ENCODE assay signal across 15 mouse cellular contexts in the genomic region with DNA sequence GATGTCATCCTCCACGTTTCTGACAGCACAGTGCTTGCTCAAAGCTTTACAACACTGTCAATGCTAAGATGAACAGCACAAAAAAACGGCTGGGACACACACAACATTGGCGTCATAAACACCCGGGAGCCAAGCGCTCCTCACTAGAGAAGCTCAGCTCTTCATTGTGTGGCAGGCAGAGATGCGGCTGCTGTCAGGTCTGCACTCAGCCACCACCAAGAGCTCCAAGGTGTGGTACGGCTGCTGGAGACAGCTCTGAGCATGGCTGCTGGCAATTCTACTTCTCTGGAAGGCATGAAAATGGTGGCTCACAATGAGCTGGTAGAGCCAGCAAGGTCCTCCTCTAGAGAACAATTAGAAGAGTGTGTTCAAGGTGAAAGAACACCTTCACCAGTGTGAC. TPM values are rescaled to one million over a fixed set of nuclear protein-coding genes. Genes with fewer than 3 reads are reported as not detected.
DNase-seq lines count a peak whose midpoint lies in the region; ATAC-seq and TF ChIP-seq lines count a peak whose summit lies in the region.
"Had no signal": no experiment of that assay in that cellular context is flagged by ENCODE, and none has a peak within 500 bp of the region (broad histone marks: within the 10 kb centered on the region; RNA-seq: fewer than 3 reads in every experiment).

No protein-coding gene starts in this region.

- no peak for ATAC-seq in lung, embryonic 14.5 days (ENCODE audit: insufficient read depth)
- no peak for ATAC-seq in embryonic facial prominence, embryonic 11.5 days (replicated peaks; ENCODE audit: insufficient number of reproducible peaks, low FRiP score, low TSS enrichment, low read depth)
- peak; percentile 58 for ATAC-seq in forebrain, postnatal 0 days
- ATAC-seq in stomach, embryonic 16.5 days (ENCODE audit: insufficient read depth, low FRiP score), result no peak

- no peak overlapping the region for H3K4me3 ChIP-seq in lung, embryonic 14.5 days (ENCODE audit: low read depth, low read length)
- H3K4me3 ChIP-seq in embryonic facial prominence, embryonic 11.5 days (ENCODE audit: low read depth, low read length), result no peak overlapping the region
- H3K4me3 ChIP-seq in forebrain, postnatal 0 days (ENCODE audit: low read depth, low read length), result no peak overlapping the region
- no peak overlapping the region for H3K4me3 ChIP-seq in stomach, embryonic 16.5 days (replicated peaks; ENCODE audit: low read length)
- H3K4me3 ChIP-seq: heart, adult 2 months; heart, embryonic 15.5 days; limb, embryonic 15.5 days had no signal

- peak overlapping the region; percentile 42; the same call in 1 of the 2 replicates for H3K27ac ChIP-seq in lung, embryonic 14.5 days (ENCODE audit: low read depth)
- H3K27ac ChIP-seq in embryonic facial prominence, embryonic 11.5 days (replicated peaks; ENCODE audit: low read depth, low read length), result 0 out of 2 replicates have a peak overlapping the region, but pooled peaks have one; percentile 4
- H3K27ac ChIP-seq in forebrain, postnatal 0 days (ENCODE audit: low read depth, low read length), result peak overlapping the region; percentile 60; the same call in 1 of the 2 replicates
- 0 out of 2 replicates have a peak overlapping the region, but pooled peaks have one; percentile 0 for H3K27ac ChIP-seq in stomach, embryonic 16.5 days (ENCODE audit: low read length)
- H3K27ac ChIP-seq: heart, adult 2 months; heart, embryonic 15.5 days; limb, embryonic 15.5 days had no signal

- 57% methylated on average over 7 of the region's 7 CpGs for WGBS in lung, embryonic 14.5 days
- WGBS in embryonic facial prominence, embryonic 11.5 days, result 79% methylated on average over 7 of the region's 7 CpGs
- WGBS in forebrain, postnatal 0 days, result 61% methylated on average over 7 of the region's 7 CpGs
- WGBS in stomach, embryonic 16.5 days, result 65% methylated on average over 7 of the region's 7 CpGs

- H3K9ac ChIP-seq in lung, embryonic 14.5 days, result no peak overlapping the region
- H3K9ac ChIP-seq in embryonic facial prominence, embryonic 11.5 days (replicated peaks; ENCODE audit: low read length), result no peak overlapping the region
- H3K9ac ChIP-seq in forebrain, postnatal 0 days, result no peak overlapping the region
- no peak overlapping the region for H3K9ac ChIP-seq in stomach, embryonic 16.5 days (ENCODE audit: low read length)
- H3K9ac ChIP-seq: heart, embryonic 15.5 days; limb, embryonic 15.5 days had no signal

- no peaks in the 10 kb centered on the region for H3K9me3 ChIP-seq in lung, embryonic 14.5 days (ENCODE audit: low read depth, low read length)
- H3K9me3 ChIP-seq in embryonic facial prominence, embryonic 11.5 days (replicated peaks; ENCODE audit: control insufficient read depth, low read length), result no peaks in the 10 kb centered on the region
- no peaks in the 10 kb centered on the region for H3K9me3 ChIP-seq in forebrain, postnatal 0 days (ENCODE audit: low read length)
- H3K9me3 ChIP-seq in stomach, embryonic 16.5 days (replicated peaks; ENCODE audit: control insufficient read depth, low read length), result no peaks in the 10 kb centered on the region
- H3K9me3 ChIP-seq: heart, embryonic 15.5 days; limb, embryonic 15.5 days had no signal

- peak overlapping the region; percentile 2; the same call in 1 of the 2 replicates for H3K4me2 ChIP-seq in lung, embryonic 14.5 days
- H3K4me2 ChIP-seq in embryonic facial prominence, embryonic 11.5 days (ENCODE audit: low read depth, low read length), result no peak overlapping the region
- H3K4me2 ChIP-seq in forebrain, postnatal 0 days (ENCODE audit: low read depth), result no peak overlapping the region
- no peak overlapping the region for H3K4me2 ChIP-seq in stomach, embryonic 16.5 days (ENCODE audit: low read depth, low read length)
- H3K4me2 ChIP-seq: heart, embryonic 15.5 days; limb, embryonic 15.5 days had no signal

- H3K4me1 ChIP-seq in lung, embryonic 14.5 days (ENCODE audit: insufficient read depth), result no peaks in the 10 kb centered on the region
- no peaks in the 10 kb centered on the region for H3K4me1 ChIP-seq in embryonic facial prominence, embryonic 11.5 days (ENCODE audit: control insufficient read depth, insufficient read depth, low read length)
- peaks cover 14% of the 10 kb centered on the region; the same call in 1 of the 2 replicates for H3K4me1 ChIP-seq in forebrain, postnatal 0 days (ENCODE audit: insufficient read depth)
- H3K4me1 ChIP-seq in stomach, embryonic 16.5 days (ENCODE audit: control insufficient read depth, insufficient read depth, low read length), result peaks cover 8% of the 10 kb centered on the region; the same call in 1 of the 2 replicates
- H3K4me1 ChIP-seq: heart, embryonic 15.5 days; limb, embryonic 15.5 days had no signal

- DNase-seq in lung, embryonic 14.5 days, result no peak
- no peak for DNase-seq in lung, postnatal 14 days
- DNase-seq in embryonic facial prominence, embryonic 11.5 days (ENCODE audit: low spot score), result no peak
- peak; percentile 24 for DNase-seq in forebrain, postnatal 0 days
- DNase-seq in kidney, adult 18-20 months, result no peak
- DNase-seq in heart, postnatal 4 days, result no peak
- DNase-seq: gastrocnemius, postnatal 14 days; heart, adult 2 months; kidney, adult 9 months had no signal

- no peaks in the 10 kb centered on the region for H3K27me3 ChIP-seq in lung, embryonic 14.5 days (ENCODE audit: insufficient read depth, low read length)
- H3K27me3 ChIP-seq in embryonic facial prominence, embryonic 11.5 days (ENCODE audit: control insufficient read depth, insufficient read depth, low read length), result no peaks in the 10 kb centered on the region
- H3K27me3 ChIP-seq in forebrain, postnatal 0 days (ENCODE audit: insufficient read depth, low read length), result no peaks in the 10 kb centered on the region
- no peaks in the 10 kb centered on the region for H3K27me3 ChIP-seq in stomach, embryonic 16.5 days (ENCODE audit: control insufficient read depth, insufficient read depth, low read length)
- H3K27me3 ChIP-seq: heart, embryonic 15.5 days; limb, embryonic 15.5 days had no signal

- TF ChIP-seq CTCF in lung, embryonic 14.5 days (IDR thresholded peaks at IDR 0.05; ENCODE audit: low read depth), result no peak
- TF ChIP-seq CTCF in forebrain, postnatal 0 days (IDR thresholded peaks at IDR 0.05; ENCODE audit: low read depth), result no peak

- H3K36me3 ChIP-seq in lung, embryonic 14.5 days (ENCODE audit: insufficient read depth), result peaks cover 47% of the 10 kb centered on the region
- no peaks in the 10 kb centered on the region for H3K36me3 ChIP-seq in embryonic facial prominence, embryonic 11.5 days (replicated peaks; ENCODE audit: control insufficient read depth, insufficient read depth, low read depth, low read length)
- H3K36me3 ChIP-seq in forebrain, postnatal 0 days (ENCODE audit: insufficient read depth), result peaks cover 14% of the 10 kb centered on the region; the same call in 1 of the 2 replicates
- peaks cover 10% of the 10 kb centered on the region for H3K36me3 ChIP-seq in stomach, embryonic 16.5 days (ENCODE audit: control insufficient read depth, insufficient read depth, low read length)

RNA-seq across cellular contexts. Expression of gene Abcg5, which starts 26.0 kb away (rescaled TPM):
- polyA plus RNA-seq in lung, embryonic 14.5 days (2014; fragmentation: Nextera tagmentation; extraction: Ambion mirVana), result 0.57 and 0.70 TPM in 2 replicates
- 2.5 and 2.6 TPM in 2 replicates for polyA plus RNA-seq in embryonic facial prominence, embryonic 11.5 days (2014; fragmentation: Nextera tagmentation; extraction: Ambion mirVana)
- 0.54 and 1.5 TPM in 2 replicates for total RNA-seq in forebrain, postnatal 0 days (2014; rRNA removed)
- 0.88 and 1.2 TPM in 2 replicates for polyA plus RNA-seq in forebrain, postnatal 0 days (2015; fragmentation: Nextera tagmentation; extraction: Ambion mirVana)
- 1.3 and 1.4 TPM in 2 replicates for polyA plus RNA-seq in stomach, embryonic 16.5 days (2015; fragmentation: Nextera tagmentation; extraction: Ambion mirVana)
- not detected for total RNA-seq in heart, postnatal 4 days (2021)
- total RNA-seq: gastrocnemius, postnatal 14 days; heart, adult 2 months; layer of hippocampus, postnatal 25 days; left cerebral cortex, postnatal 25 days had no signal
- polyA plus RNA-seq: frontal cortex, adult 2 months; heart, adult 2 months; heart, embryonic 15.5 days had no signal

RNA-seq across cellular contexts. Expression of gene Abcg8, which starts 32.7 kb away (rescaled TPM):
- polyA plus RNA-seq in lung, embryonic 14.5 days (2014; fragmentation: Nextera tagmentation; extraction: Ambion mirVana), result 0.05 and 0.11 TPM in 2 replicates
- 0.06 and 0.27 TPM in 2 replicates for polyA plus RNA-seq in embryonic facial prominence, embryonic 11.5 days (2014; fragmentation: Nextera tagmentation; extraction: Ambion mirVana)
- 0.10 TPM in 1 of 2 replicates, not detected in the other for total RNA-seq in forebrain, postnatal 0 days (2014; rRNA removed)
- polyA plus RNA-seq in forebrain, postnatal 0 days (2015; fragmentation: Nextera tagmentation; extraction: Ambion mirVana), result 0.09 and 0.17 TPM in 2 replicates
- 0.09 and 0.10 TPM in 2 replicates for polyA plus RNA-seq in stomach, embryonic 16.5 days (2015; fragmentation: Nextera tagmentation; extraction: Ambion mirVana)
- not detected for total RNA-seq in heart, postnatal 4 days (2021)
- total RNA-seq: gastrocnemius, postnatal 14 days; heart, adult 2 months; layer of hippocampus, postnatal 25 days; left cerebral cortex, postnatal 25 days had no signal
- polyA plus RNA-seq: frontal cortex, adult 2 months; heart, adult 2 months; heart, embryonic 15.5 days had no signal

Comparison
In these comparisons a context has a peak if more than half of its experiments do, and no peak if none do; other contexts are left out.
1. H3K27ac ChIP-seq: peak in every context shown above with its lines; median percentile 60 in forebrain, postnatal 0 days; 42 in lung, embryonic 14.5 days; 4 in embryonic facial prominence, embryonic 11.5 days; 0 in stomach, embryonic 16.5 days.